Mouse (Mus musculus) C2C12 (cell line): ENCODE measurements around the gene B430218F22Rik.

Experiments used
- CTCF ChIP-seq: IDR thresholded peaks from one replicate; pipeline ENCODE4 v1.5.1; 2011; ENCODE audit not compliant: control insufficient read depth, insufficient read depth, insufficient read length
- FOSL1 ChIP-seq: IDR thresholded peaks from one replicate; pipeline ENCODE4 v1.8.0; 2011; ENCODE audit warnings: mild to moderate bottlenecking, low read length; ENCODE audit not compliant: poor library complexity, insufficient read depth, severe bottlenecking
- MAX ChIP-seq: IDR thresholded peaks from one replicate; pipeline ENCODE4 v1.6.1; 2011; ENCODE audit warnings: mild to moderate bottlenecking, control low read depth
- MYOD1 ChIP-seq: IDR thresholded peaks from one replicate; pipeline ENCODE4 v1.6.1; 2011; ENCODE audit warnings: low read depth; ENCODE audit not compliant: control insufficient read depth, insufficient read length
- USF1 ChIP-seq: IDR thresholded peaks from one replicate; pipeline ENCODE4 v1.6.1; 2011; ENCODE audit warnings: low read depth, mild to moderate bottlenecking, control low read depth, moderate library complexity

GRCm38 (mm10) chr13:118403544-118403943 is 17.1 kb downstream of the B430218F22Rik start:
- no peak for TF ChIP-seq CTCF
- no peak for TF ChIP-seq USF1
- no peak for TF ChIP-seq MAX
- no peak for TF ChIP-seq MYOD1
- TF ChIP-seq FOSL1 = no peak
